Mouse (Mus musculus) ES-E14 (cell line): ENCODE measurements around the gene Ppp1r16b.

Experiments
- CHD2 ChIP-seq: IDR thresholded peaks from 2 replicates; pipeline ENCODE4 v1.6.1; 2014; ENCODE audit warnings: mild to moderate bottlenecking, low read depth, low read length, inconsistent platforms
- MAFK ChIP-seq: IDR thresholded peaks from 2 replicates; pipeline ENCODE4 v1.6.1; 2014; ENCODE audit warnings: mild to moderate bottlenecking, low read depth, low read length, inconsistent platforms; ENCODE audit not compliant: insufficient read depth

DNA sequence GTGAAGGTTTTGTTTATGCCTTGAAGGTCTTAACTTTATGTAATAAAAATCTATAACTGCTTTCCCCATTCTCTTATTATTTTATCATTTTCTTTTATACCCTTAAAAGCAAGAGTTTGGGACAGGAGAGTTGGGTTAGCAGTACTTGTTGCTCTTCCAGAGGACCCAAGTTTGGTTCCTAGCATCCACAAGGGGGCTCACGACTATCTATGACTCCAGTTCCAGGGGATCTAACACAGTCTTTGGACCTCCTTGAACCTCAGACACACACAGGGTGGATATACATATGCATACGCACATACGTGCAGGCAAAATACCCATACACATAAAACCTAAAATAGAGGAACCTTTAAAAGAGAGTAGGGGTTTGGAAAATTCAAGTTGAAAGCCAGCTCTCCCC is 39.5 kb downstream of the Ppp1r16b start:
- TF ChIP-seq MAFK (no peak), CHD2 (no peak)
